Mouse (Mus musculus) stomach, embryonic 16.5 days (tissue): ENCODE results near the gene Sav1. TPM values are rescaled to one million over a fixed set of nuclear protein-coding genes. Genes with fewer than 3 reads are reported as not detected.

Source experiments
- ATAC-seq: fragments of 200-750 bp; cut with Nextera tagmentation; 2 replicates; pipeline ENCODE4 v1.8.0; 2017; ENCODE audit warnings: moderate number of reproducible peaks, moderate TSS enrichment; ENCODE audit not compliant: insufficient read depth, low FRiP score
- H3K27ac ChIP-seq: fragments of 300-500 bp; sonication (generic); 2 replicates; pipeline ENCODE4 v1.5.1; 2014; ENCODE audit warnings: low read length
- H3K27me3 ChIP-seq: fragments of 300-500 bp; sonication (generic); 2 replicates; pipeline ENCODE4 v1.6.1; 2014; ENCODE audit warnings: low read length, control low read depth, mixed read lengths; ENCODE audit not compliant: control insufficient read depth, insufficient read depth
- H3K36me3 ChIP-seq: fragments of 300-500 bp; sonication (generic); 2 replicates; pipeline ENCODE4 v1.6.1; 2014; ENCODE audit warnings: low read length; ENCODE audit not compliant: control insufficient read depth, insufficient read depth
- H3K4me1 ChIP-seq: fragments of 300-500 bp; sonication (generic); 2 replicates; pipeline ENCODE4 v1.6.1; 2014; ENCODE audit warnings: low read length, control low read depth, mixed read lengths; ENCODE audit not compliant: control insufficient read depth, insufficient read depth
- H3K4me2 ChIP-seq: fragments of 300-500 bp; sonication (generic); 2 replicates; pipeline ENCODE4 v1.6.1; 2014; ENCODE audit warnings: low read depth, low read length, mixed read lengths
- H3K4me3 ChIP-seq: fragments of 300-500 bp; sonication (generic); replicated peaks from 2 replicates; pipeline ENCODE4 v1.5.1; 2014; ENCODE audit warnings: mild to moderate bottlenecking, low read length
- H3K9ac ChIP-seq: fragments of 300-500 bp; sonication (generic); 2 replicates; pipeline ENCODE4 v1.6.1; 2014; ENCODE audit warnings: low read length
- H3K9me3 ChIP-seq: fragments of 300-500 bp; sonication (generic); replicated peaks from 2 replicates; pipeline ENCODE4 v1.6.1; 2016; ENCODE audit warnings: low read length, control low read depth; ENCODE audit not compliant: control insufficient read depth
- WGBS: fragments of 180-500 bp; shearing (Covaris S2); extraction: QIAGEN DNeasy Blood & Tissue Kit; methylation state at CpG from one replicate; pipeline ENCODE4 v1.1.7; 2014; 5-methylcytosine and 5-hydroxymethylcytosine counted together
- polyA plus RNA-seq: library from polyadenylated mRNA; unstranded; fragments of >200 nt; fragmentation: Nextera tagmentation; extraction: Ambion mirVana; gene quantifications from 2 replicates; pipeline ENCODE4 v1.2.1, GENCODE M21; 2015

Sav1 gene
- polyA plus RNA-seq, 1 experiment from 2014 or later = 0.68 TPM

DNA sequence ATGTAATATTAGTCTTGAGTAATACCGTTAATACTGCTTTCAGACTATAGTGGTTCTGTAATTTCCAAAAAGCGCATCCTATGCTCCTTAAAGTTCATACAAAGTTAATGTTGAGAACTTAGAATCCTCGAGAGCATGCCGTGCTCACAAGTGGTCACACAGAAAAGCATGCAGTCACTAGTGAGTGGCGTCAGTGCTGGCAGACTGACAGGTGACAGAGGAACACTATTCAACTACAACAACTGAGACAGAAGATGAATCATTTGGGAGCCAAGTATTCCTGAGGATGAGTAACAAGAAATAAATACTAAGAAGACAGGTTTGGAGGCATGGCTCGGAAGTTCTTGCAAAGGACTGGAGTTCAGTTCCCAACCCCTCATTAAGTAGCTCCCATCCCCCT lies 19.7 kb downstream of the Sav1 start:
- H3K27me3 ChIP-seq = no peaks in the 10 kb centered on the region
- WGBS = 86% methylated on average over 6 of the region's 6 CpGs
- H3K4me1 ChIP-seq = no peaks in the 10 kb centered on the region
- H3K9me3 ChIP-seq = no peaks in the 10 kb centered on the region
- H3K27ac ChIP-seq = no peak overlapping the region
- no peak overlapping the region for H3K9ac ChIP-seq
- ATAC-seq = no peak
- H3K4me3 ChIP-seq = no peak overlapping the region
- no peak overlapping the region for H3K4me2 ChIP-seq
- H3K36me3 ChIP-seq = 0 out of 2 replicates have a peak, but pooled peaks cover 8% of the 10 kb centered on the region

DNA sequence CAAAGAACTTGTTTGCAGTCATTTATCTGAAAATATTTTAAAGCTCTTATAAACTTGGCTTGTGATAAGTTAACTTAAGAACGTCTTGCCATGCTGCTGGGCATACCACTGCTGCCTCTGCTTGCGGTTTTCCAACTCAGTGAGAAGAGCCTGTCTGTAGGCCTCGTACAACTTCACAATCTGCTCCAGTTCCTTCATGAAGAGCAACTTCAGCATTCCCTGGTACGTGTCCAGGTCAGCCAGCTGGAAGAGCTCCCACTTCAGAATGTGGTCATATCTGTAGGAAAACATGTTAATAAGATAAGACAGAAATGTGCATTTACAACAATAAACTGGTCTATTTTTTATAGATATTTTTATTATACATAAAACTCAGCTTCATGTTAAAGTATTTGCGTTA lies 20.7 kb downstream of the Sav1 start:
- H3K36me3 ChIP-seq = 0 out of 2 replicates have a peak, but pooled peaks cover 8% of the 10 kb centered on the region
- H3K4me2 ChIP-seq = no peak overlapping the region
- no peak overlapping the region for H3K9ac ChIP-seq
- 71% methylated on average over 5 of the region's 5 CpGs for WGBS
- no peaks in the 10 kb centered on the region for H3K4me1 ChIP-seq
- H3K27me3 ChIP-seq = no peaks in the 10 kb centered on the region
- H3K9me3 ChIP-seq = no peaks in the 10 kb centered on the region
- ATAC-seq = no peak
- H3K4me3 ChIP-seq = no peak overlapping the region
- no peak overlapping the region for H3K27ac ChIP-seq

DNA sequence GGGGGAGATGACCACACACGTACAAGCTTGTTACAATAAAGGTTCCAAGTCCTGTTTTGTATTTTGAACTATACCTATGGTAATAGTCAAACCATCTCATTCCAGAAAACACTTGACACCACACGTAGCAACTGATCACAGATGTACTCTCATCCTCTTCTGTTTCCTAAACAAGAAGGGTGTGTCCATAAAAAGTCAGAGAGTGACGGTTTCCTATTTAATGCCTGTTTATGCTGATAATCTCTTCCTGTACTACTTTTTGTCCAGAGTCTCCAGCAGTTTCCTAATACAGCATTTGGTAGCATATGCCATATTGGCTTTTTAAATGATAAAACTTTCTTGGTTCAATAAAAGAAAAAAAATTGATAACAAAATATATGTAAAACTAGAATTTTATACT lies 21.2 kb downstream of the Sav1 start:
- Histone ChIP-seq H3K4me3 (no peak overlapping the region), H3K27me3 (no peaks in the 10 kb centered on the region), H3K36me3 (0 out of 2 replicates have a peak, but pooled peaks cover 4% of the 10 kb centered on the region), H3K27ac (no peak overlapping the region), H3K9ac (no peak overlapping the region), H3K9me3 (no peaks in the 10 kb centered on the region), H3K4me1 (no peaks in the 10 kb centered on the region), H3K4me2 (no peak overlapping the region)
- no peak for ATAC-seq
- WGBS = 76% methylated on average over 3 of the region's 3 CpGs

DNA sequence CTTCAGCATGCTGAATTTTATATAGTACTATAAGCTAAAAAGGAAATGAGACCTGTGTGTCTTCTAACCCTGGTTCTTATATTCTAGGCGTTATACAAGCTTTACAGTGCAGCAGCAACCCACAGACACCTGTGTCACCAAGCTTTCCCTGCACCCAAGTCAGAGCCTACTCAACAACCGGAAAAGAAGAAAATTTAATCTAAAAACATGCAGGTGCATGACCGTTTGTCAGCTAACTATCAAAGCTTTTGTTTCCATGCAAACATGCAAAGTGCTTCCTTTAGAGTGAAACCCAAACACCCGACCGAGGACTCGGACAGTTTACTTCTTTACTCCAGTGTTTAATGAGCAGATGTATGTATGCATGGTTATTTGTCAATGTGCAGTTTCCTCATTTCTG lies 23.7 kb downstream of the Sav1 start:
- peaks cover 3% of the 10 kb centered on the region; the same call in 1 of the 2 replicates for H3K36me3 ChIP-seq
- 85% methylated on average over 6 of the region's 6 CpGs for WGBS

DNA sequence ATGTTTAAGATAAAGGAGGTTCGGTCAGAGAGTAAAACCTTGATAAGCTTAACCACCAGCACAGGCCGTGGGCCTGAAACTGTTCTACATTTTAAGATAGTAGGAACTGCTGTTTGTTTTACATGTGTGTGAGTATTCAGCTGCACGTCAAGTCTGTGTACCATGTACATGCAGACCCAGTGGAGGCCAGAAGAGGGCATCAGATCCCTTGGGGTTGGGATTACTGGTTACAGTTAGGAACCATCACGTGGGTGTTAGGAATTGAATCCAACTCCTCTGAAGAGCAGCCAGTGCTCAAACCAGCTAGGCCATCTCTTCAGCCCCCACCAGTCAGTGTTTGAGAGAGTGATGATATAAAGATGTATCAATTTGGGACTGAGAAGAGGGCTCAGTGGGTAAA lies 24.3 kb downstream of the Sav1 start:
- H3K27ac ChIP-seq = no peak overlapping the region
- H3K4me3 ChIP-seq = no peak overlapping the region
- no peaks in the 10 kb centered on the region for H3K27me3 ChIP-seq
- H3K36me3 ChIP-seq = peaks cover 3% of the 10 kb centered on the region; the same call in 1 of the 2 replicates
- WGBS = 54% methylated on average over 4 of the region's 4 CpGs
- H3K4me2 ChIP-seq = no peak overlapping the region
- H3K4me1 ChIP-seq = no peaks in the 10 kb centered on the region
- H3K9me3 ChIP-seq = no peaks in the 10 kb centered on the region
- no peak for ATAC-seq
- H3K9ac ChIP-seq = no peak overlapping the region

More for the DNA sequence above, 23.7 kb downstream of the Sav1 start:
- H3K4me2 ChIP-seq = no peak overlapping the region
- H3K27me3 ChIP-seq = no peaks in the 10 kb centered on the region
- H3K27ac ChIP-seq = no peak overlapping the region
- ATAC-seq = no peak
- no peaks in the 10 kb centered on the region for H3K4me1 ChIP-seq
- H3K9me3 ChIP-seq = no peaks in the 10 kb centered on the region
- no peak overlapping the region for H3K9ac ChIP-seq
- no peak overlapping the region for H3K4me3 ChIP-seq

DNA sequence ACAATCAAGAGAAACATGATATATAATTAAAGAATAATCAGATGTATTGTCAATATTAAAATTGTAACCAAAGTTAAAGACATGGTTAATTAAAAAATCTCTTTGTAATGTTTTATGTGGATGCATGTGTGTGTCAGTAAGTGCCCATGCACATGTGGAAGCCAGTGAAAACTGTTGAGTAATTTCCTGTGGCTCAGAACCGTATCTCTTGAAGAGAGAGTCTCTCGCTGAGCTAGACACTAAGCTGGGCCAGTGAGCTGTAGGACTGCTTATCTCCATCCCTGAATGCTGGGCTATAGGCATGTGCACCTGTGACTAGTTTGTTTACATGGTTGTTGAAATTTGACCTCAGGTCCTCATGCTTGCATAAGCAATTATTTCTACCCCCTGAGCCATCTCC lies 29.4 kb downstream of the Sav1 start:
- Histone ChIP-seq H3K9me3 (no peaks in the 10 kb centered on the region), H3K27me3 (no peaks in the 10 kb centered on the region), H3K4me1 (no peaks in the 10 kb centered on the region), H3K4me2 (no peak overlapping the region), H3K4me3 (no peak overlapping the region), H3K27ac (no peak overlapping the region), H3K9ac (no peak overlapping the region), H3K36me3 (no peaks in the 10 kb centered on the region; the same call in 1 of the 2 replicates)
- no peak for ATAC-seq
- WGBS = 75% methylated on average over 2 of the region's 2 CpGs

DNA sequence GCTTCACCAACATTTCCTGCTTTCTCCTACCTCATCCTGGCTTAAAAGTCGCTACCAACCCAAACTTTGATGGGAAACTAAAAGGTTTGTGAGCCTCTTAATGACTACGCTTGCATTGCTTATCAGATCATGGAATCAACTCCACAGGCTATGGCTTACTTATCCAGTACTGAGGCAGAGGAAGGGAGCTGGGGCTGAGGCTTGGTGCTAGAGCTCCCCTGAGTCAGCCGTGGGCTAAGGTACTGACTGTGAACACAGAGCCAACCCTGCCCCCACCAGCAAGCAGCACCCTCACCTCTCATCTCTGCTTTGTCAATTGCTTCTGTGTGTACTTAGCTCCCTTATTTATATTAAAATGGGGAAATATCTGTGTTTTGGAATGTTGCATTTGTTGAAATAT lies 39.3 kb downstream of the Sav1 start:
- Histone ChIP-seq H3K4me3 (no peak overlapping the region), H3K27me3 (no peaks in the 10 kb centered on the region)

DNA sequence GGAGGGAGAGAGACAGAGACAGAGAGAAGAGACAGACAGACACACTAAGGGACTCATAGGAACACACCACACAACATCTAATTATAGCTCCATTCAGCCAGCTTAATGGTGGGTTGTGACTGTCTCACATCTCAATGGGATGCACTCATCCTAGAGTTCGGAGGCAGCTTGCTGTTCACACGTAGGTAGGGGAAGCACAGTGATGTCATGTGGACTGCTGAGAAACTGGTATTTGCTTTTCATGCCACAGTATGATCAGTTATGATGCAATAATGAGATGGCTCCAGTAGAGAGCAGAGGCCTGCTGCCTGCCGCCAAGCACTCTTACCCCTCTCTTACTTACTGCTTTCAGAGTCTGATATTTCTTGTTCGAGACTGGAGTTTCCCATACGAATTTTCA lies 40.9 kb downstream of the Sav1 start:
- Histone ChIP-seq H3K4me3 (no peak overlapping the region), H3K27me3 (no peaks in the 10 kb centered on the region), H3K36me3 (no peaks in the 10 kb centered on the region), H3K27ac (no peak overlapping the region), H3K4me1 (no peaks in the 10 kb centered on the region), H3K9ac (no peak overlapping the region), H3K9me3 (no peaks in the 10 kb centered on the region), H3K4me2 (no peak overlapping the region)
- no peak for ATAC-seq
- 88% methylated on average over 5 of the region's 5 CpGs for WGBS

More for the DNA sequence above, 39.3 kb downstream of the Sav1 start:
- Histone ChIP-seq H3K9ac (no peak overlapping the region), H3K4me2 (no peak overlapping the region), H3K36me3 (no peaks in the 10 kb centered on the region), H3K27ac (no peak overlapping the region), H3K4me1 (no peaks in the 10 kb centered on the region), H3K9me3 (no peaks in the 10 kb centered on the region)
- 63% methylated on average over 3 of the region's 3 CpGs for WGBS
- ATAC-seq = no peak

DNA sequence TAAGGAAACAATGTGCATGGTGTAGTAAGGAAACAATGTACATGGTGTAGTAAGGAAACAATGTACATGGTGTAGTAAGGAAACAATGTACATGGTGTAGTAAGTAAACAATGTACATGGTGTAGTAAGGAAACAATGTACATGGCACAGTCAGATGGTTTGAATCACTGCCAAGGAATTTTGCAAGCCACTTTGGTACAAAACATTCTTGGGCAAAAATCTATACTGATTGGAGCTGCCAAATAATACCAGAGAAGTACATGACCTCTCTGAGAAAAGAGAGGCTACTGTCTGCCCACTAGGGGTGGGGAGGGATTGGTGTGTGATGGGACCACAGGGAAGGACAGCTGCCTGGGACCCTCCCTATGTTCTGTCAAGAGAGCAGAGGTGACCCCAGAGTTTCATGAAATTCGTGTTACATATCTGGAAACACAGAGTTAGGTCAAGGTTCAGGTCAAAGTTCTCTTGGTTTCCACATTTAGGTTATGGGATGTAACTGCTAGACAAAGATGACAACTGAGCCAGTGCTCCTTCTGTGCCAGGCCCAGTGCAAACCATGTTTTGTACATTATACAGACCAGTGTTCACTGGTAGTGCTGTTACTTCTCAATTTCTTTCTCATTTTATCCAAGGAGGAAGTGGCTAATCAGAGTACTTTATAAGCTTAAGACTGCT lies 45.0 kb downstream of the Sav1 start:
- no peak overlapping the region for H3K4me2 ChIP-seq
- H3K36me3 ChIP-seq = no peaks in the 10 kb centered on the region
- WGBS = 36% methylated on average over 1 of the region's 1 CpGs
- H3K27me3 ChIP-seq = no peaks in the 10 kb centered on the region
- H3K9me3 ChIP-seq = 0 out of 2 replicates have a peak, but pooled peaks cover 3% of the 10 kb centered on the region
- ATAC-seq = no peak
- no peaks in the 10 kb centered on the region for H3K4me1 ChIP-seq
- H3K27ac ChIP-seq = no peak overlapping the region
- no peak overlapping the region for H3K9ac ChIP-seq
- H3K4me3 ChIP-seq = no peak overlapping the region
